Mouse (Mus musculus): ENCODE data around the gene Gigyf1. TPM values are rescaled to one million over a fixed set of nuclear protein-coding genes. Genes with fewer than 3 reads are reported as not detected.
A peak's percentile ranks its signal among the peaks of the same experiment; 100 is the strongest.

Gigyf1 gene
- polyA plus RNA-seq, 1 experiment from 2014 or later: 9.5 TPM

DNA sequence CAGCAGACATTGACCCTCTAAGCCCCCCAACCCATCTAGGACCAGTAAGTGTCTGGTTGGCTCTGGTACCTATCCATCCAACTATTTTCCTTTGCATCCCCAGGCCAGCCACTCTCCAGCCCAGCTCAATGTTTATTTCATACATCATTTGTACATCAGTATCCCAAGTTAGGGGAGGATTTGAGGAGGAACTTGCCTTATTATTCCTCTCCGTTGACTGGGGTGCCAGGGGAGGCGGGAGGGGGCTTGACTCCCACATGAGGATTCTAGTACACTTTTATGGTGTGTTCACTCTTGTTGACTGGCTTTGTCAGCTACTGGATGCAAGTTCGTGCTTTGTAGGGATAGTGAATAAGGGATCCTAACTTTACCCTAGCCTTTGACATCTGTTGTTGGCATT lies 6.6 kb upstream of the Gigyf1 start:
- peak overlapping the region; percentile 39; the same call in 1 of the 2 replicates for H3K9ac ChIP-seq (ENCODE audit: low read length)
- no peaks in the 10 kb centered on the region for H3K36me3 ChIP-seq (ENCODE audit: control insufficient read depth, insufficient read depth, low read length)
- H3K27ac ChIP-seq (ENCODE audit: low read depth, low read length): no peak overlapping the region
- H3K4me2 ChIP-seq (ENCODE audit: low read depth): peak overlapping the region; percentile 77
- H3K9me3 ChIP-seq (ENCODE audit: control insufficient read depth, low read length): no peaks in the 10 kb centered on the region
- WGBS: 68% methylated on average over 3 of the region's 3 CpGs
- DNase-seq (ENCODE audit: low spot score) (no peak), ATAC-seq (ENCODE audit: insufficient read depth, low FRiP score, low TSS enrichment) (no peak)
- H3K4me3 ChIP-seq (ENCODE audit: low read depth, low read length): peak overlapping the region; percentile 100
- peaks cover 13% of the 10 kb centered on the region for H3K4me1 ChIP-seq (ENCODE audit: control insufficient read depth, insufficient read depth, low read length)
- H3K27me3 ChIP-seq (ENCODE audit: control insufficient read depth, insufficient read depth, low read length): no peaks in the 10 kb centered on the region

DNA sequence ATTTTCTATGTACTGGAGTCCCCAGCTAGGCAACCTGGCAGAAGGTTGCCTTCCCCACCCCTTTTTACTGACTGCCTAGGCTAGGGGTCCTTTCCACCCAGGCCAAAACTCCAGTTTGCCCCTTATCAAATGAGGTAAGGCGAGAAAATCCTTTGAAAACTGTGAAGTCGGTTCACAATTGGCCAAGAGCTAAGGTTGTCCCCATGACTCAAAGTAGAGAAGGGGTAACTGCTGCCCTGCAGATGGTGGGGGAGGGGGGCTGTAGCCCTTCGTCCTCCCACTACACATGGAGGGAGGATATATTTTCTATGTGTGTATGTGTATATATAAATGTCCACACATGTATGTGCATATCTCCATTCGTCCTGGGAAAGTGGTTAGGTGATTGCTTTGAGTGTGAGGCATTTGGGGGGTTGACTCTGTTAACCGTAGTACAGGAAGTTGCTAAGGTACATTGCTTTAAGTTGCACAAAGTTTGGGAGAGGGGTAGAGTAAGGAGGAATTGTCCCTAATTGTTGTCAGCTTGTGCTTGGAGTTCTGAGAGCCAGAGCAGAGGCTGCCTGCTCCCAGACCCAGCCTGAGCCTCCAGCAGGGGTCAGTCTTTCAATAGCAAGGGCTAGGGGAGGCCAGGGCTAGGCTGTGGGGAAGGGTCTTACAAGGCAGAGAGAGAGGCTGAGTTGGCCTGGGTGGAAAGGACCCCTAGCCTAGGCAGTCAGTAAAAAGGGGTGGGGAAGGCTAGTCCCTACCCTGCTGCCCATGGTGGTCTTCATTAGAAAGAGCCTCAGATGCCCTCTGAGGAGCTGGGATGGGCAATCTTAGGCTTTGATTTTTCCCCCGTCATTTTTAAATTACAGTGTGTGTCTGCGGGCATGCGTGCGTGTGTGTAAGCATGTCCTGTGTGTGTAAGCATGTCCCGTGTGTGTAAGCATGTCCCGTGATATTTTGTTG lies 5.2 kb upstream of the Gigyf1 start:
- H3K4me2 ChIP-seq (ENCODE audit: low read depth): no peak overlapping the region
- no peaks in the 10 kb centered on the region for H3K27me3 ChIP-seq (ENCODE audit: control insufficient read depth, insufficient read depth, low read length)
- 0 out of 2 replicates have a peak, but pooled peaks have one; percentile 32 for ATAC-seq (ENCODE audit: insufficient read depth, low FRiP score, low TSS enrichment)
- H3K27ac ChIP-seq (ENCODE audit: low read depth, low read length): no peak overlapping the region
- peak; percentile 66 for DNase-seq (ENCODE audit: low spot score)
- H3K9me3 ChIP-seq (ENCODE audit: control insufficient read depth, low read length): no peaks in the 10 kb centered on the region
- no peak overlapping the region for H3K4me3 ChIP-seq (ENCODE audit: low read depth, low read length)
- H3K9ac ChIP-seq (ENCODE audit: low read length): 0 out of 2 replicates have a peak overlapping the region, but pooled peaks have one; percentile 5
- peaks cover 2% of the 10 kb centered on the region; the same call in 1 of the 2 replicates for H3K36me3 ChIP-seq (ENCODE audit: control insufficient read depth, insufficient read depth, low read length)
- WGBS: 77% methylated on average over 11 of the region's 11 CpGs
- peaks cover 13% of the 10 kb centered on the region for H3K4me1 ChIP-seq (ENCODE audit: control insufficient read depth, insufficient read depth, low read length)

DNA sequence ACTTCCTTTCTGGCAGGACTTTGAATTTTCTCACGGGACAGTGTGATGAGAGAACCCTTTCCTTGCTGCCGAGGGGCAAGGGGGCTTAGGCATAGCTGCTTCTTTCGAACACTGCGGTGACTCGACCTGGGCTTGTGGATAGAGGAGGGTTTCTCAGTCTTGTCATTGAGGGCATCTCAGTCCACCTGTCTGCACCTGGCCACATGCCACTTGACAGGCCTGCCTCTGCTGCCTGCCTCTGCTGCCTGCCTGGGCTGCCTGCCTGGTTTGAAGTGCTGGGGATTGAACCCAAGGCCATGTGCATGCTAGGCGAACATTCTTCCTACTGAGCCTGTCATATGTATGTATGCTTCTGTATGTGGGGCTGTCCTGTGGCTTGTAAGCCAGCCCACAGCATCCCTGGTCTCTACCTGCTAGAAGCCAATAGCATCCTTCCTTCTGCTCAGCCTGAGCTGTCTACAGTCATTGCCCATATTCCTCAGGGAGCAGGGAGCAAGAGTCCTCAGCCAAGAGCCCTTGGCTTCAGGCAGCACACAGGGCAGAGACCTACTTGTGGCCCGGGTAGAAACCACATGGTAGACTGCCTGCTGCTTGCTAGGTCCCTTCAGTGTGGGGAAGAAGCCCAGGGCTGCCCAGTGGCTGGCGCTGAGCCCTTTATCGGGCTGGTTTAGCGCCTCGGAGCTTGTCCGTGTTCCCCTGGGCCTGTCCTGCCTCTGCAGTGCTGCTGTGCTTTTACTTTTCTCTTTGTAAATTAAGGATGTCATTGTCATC lies 4.2 kb upstream of the Gigyf1 start:
- H3K4me3 ChIP-seq (ENCODE audit: low read depth, low read length): no peak overlapping the region
- H3K36me3 ChIP-seq (ENCODE audit: control insufficient read depth, insufficient read depth, low read length): peaks cover 8% of the 10 kb centered on the region; the same call in 1 of the 2 replicates
- peaks cover 13% of the 10 kb centered on the region for H3K4me1 ChIP-seq (ENCODE audit: control insufficient read depth, insufficient read depth, low read length)
- WGBS: 89% methylated on average over 12 of the region's 12 CpGs
- H3K4me2 ChIP-seq (ENCODE audit: low read depth): no peak overlapping the region
- no peak for DNase-seq (ENCODE audit: low spot score)
- no peak for ATAC-seq (ENCODE audit: insufficient read depth, low FRiP score, low TSS enrichment)
- no peaks in the 10 kb centered on the region for H3K9me3 ChIP-seq (ENCODE audit: control insufficient read depth, low read length)
- H3K9ac ChIP-seq (ENCODE audit: low read length): no peak overlapping the region
- H3K27me3 ChIP-seq (ENCODE audit: control insufficient read depth, insufficient read depth, low read length): no peaks in the 10 kb centered on the region
- no peak overlapping the region for H3K27ac ChIP-seq (ENCODE audit: low read depth, low read length)

DNA sequence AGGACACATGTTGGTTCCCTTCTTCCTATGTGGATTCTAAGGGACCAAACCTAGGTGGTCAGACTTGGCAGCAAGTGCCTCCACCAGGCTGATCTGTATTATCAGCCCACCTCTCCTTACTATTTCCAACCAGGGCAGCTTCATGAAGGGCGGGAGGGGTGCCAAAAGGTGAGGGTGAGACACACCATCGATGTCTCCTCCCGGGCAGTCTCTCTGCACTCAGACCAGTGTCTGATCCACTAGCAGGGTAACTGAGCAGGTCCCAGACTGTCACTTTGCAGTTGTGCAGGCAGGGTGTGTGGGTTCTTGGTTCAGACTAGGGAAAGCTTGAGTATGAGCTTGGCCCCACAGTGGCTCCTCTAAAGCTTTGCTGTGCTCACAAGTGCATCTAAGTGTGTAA lies 3.5 kb upstream of the Gigyf1 start:
- Histone ChIP-seq H3K4me3 (ENCODE audit: low read depth, low read length) (no peak overlapping the region), H3K9ac (ENCODE audit: low read length) (no peak overlapping the region), H3K4me2 (ENCODE audit: low read depth) (no peak overlapping the region), H3K9me3 (ENCODE audit: control insufficient read depth, low read length) (no peaks in the 10 kb centered on the region), H3K36me3 (ENCODE audit: control insufficient read depth, insufficient read depth, low read length) (peaks cover 10% of the 10 kb centered on the region), H3K4me1 (ENCODE audit: control insufficient read depth, insufficient read depth, low read length) (peaks cover 13% of the 10 kb centered on the region), H3K27me3 (ENCODE audit: control insufficient read depth, insufficient read depth, low read length) (no peaks in the 10 kb centered on the region), H3K27ac (ENCODE audit: low read depth, low read length) (no peak overlapping the region)
- 93% methylated on average over 3 of the region's 3 CpGs for WGBS
- no peak for DNase-seq (ENCODE audit: low spot score)
- ATAC-seq (ENCODE audit: insufficient read depth, low FRiP score, low TSS enrichment): no peak

DNA sequence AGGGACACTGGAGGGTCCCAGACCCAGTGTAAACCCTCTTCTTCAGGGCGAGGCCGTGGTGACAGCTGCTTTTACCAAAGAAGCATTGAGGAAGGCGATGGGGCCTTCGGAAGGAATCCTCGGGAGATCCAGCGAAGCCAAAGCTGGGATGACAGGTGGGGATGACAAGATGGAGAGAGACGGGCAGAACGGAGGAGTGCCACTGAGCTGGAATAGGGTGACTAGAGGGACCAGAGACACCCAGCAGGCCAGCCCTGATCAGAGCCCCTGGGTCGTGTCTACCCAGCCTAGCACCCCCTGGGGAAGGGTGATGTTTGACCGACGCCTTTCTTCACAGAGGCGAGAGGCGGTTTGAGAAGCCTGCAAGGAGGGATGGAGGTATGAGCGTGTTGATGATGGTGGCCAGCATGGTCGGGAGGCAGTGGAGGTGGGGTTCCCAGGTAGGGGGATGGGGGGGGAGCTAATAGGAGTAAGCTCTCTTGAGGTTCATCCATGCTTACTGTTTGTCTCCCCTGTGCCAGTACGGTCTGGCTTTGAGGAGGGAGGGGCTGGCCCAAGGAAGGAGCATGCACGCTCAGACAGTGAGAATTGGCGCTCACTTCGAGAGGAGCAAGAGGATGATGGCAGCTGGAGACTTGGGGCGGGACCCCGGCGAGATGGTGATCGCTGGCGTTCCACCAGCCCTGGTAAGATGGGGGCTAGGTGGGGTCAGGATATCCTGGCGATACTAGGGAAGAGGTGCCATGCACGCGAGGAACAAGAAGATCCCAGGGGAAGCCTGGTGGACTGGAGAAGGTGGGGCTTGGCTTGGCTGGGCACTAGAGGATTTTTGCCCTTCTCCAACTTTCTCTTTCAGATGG lies 1.6 kb downstream of the Gigyf1 start:
- Histone ChIP-seq H3K4me1 (ENCODE audit: control insufficient read depth, insufficient read depth, low read length) (no peaks in the 10 kb centered on the region), H3K4me3 (ENCODE audit: low read depth, low read length) (no peak overlapping the region), H3K9me3 (ENCODE audit: control insufficient read depth, low read length) (no peaks in the 10 kb centered on the region), H3K27me3 (ENCODE audit: control insufficient read depth, insufficient read depth, low read length) (no peaks in the 10 kb centered on the region), H3K4me2 (ENCODE audit: low read depth) (no peak overlapping the region), H3K36me3 (ENCODE audit: control insufficient read depth, insufficient read depth, low read length) (peaks cover 49% of the 10 kb centered on the region), H3K9ac (ENCODE audit: low read length) (no peak overlapping the region), H3K27ac (ENCODE audit: low read depth, low read length) (no peak overlapping the region)
- ATAC-seq (ENCODE audit: insufficient read depth, low FRiP score, low TSS enrichment): no peak
- no peak for DNase-seq (ENCODE audit: low spot score)
- 91% methylated on average over 27 of the region's 27 CpGs for WGBS

DNA sequence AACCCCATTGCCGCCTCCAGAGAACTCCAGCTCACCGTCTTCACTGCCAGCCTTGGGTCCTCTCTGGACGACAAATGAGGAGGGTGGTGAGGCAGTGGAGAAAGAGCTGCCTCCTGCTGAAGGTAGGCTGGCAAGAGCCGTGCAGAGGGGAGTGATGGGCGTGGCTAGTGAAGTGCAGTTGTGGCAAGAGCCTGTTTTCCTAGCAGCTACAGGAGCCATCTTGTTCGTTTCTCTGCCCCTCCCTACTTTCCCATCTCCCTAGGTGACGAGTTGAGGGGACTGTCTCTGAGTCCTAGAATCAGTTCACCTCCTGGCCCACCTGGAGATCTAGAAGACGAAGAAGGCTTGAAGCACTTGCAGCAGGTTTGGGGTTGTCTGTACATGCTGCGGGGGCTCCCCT lies 3.5 kb downstream of the Gigyf1 start:
- H3K27me3 ChIP-seq (ENCODE audit: control insufficient read depth, insufficient read depth, low read length): no peaks in the 10 kb centered on the region
- WGBS: 79% methylated on average over 9 of the region's 9 CpGs
- peaks cover 57% of the 10 kb centered on the region for H3K36me3 ChIP-seq (ENCODE audit: control insufficient read depth, insufficient read depth, low read length)
- H3K27ac ChIP-seq (ENCODE audit: low read depth, low read length): no peak overlapping the region
- H3K9ac ChIP-seq (ENCODE audit: low read length): no peak overlapping the region
- ATAC-seq (ENCODE audit: insufficient read depth, low FRiP score, low TSS enrichment) (no peak), DNase-seq (ENCODE audit: low spot score) (no peak)
- no peaks in the 10 kb centered on the region for H3K9me3 ChIP-seq (ENCODE audit: control insufficient read depth, low read length)
- H3K4me1 ChIP-seq (ENCODE audit: control insufficient read depth, insufficient read depth, low read length): no peaks in the 10 kb centered on the region
- no peak overlapping the region for H3K4me2 ChIP-seq (ENCODE audit: low read depth)
- H3K4me3 ChIP-seq (ENCODE audit: low read depth, low read length): no peak overlapping the region

GRCm38 (mm10) chr5:137522711-137523110 lies 4.4 kb downstream of the Gigyf1 start:
- 78% methylated on average over 11 of the region's 11 CpGs for WGBS
- no peaks in the 10 kb centered on the region for H3K9me3 ChIP-seq (ENCODE audit: control insufficient read depth, low read length)
- H3K27ac ChIP-seq (ENCODE audit: low read depth, low read length): no peak overlapping the region
- H3K9ac ChIP-seq (ENCODE audit: low read length): no peak overlapping the region
- H3K4me2 ChIP-seq (ENCODE audit: low read depth): no peak overlapping the region
- H3K27me3 ChIP-seq (ENCODE audit: control insufficient read depth, insufficient read depth, low read length): no peaks in the 10 kb centered on the region
- ATAC-seq (ENCODE audit: insufficient read depth, low FRiP score, low TSS enrichment): no peak
- peaks cover 54% of the 10 kb centered on the region for H3K36me3 ChIP-seq (ENCODE audit: control insufficient read depth, insufficient read depth, low read length)
- H3K4me1 ChIP-seq (ENCODE audit: control insufficient read depth, insufficient read depth, low read length): no peaks in the 10 kb centered on the region
- no peak for DNase-seq (ENCODE audit: low spot score)
- H3K4me3 ChIP-seq (ENCODE audit: low read depth, low read length): no peak overlapping the region

Measured in neural tube, embryonic 11.5 days (tissue).